Mouse (Mus musculus) heart, adult 2 months (tissue): ENCODE measurements around the gene Tma7.

Source experiments
- CTCF ChIP-seq: fragments of 200-600 bp; IDR thresholded peaks from 2 replicates; pipeline ENCODE4 v1.8.1; 2022; ENCODE audit warnings: antibody characterized with exemption, mild to moderate bottlenecking, moderate library complexity
- POLR2A ChIP-seq: fragments of 200-500 bp; IDR thresholded peaks from 2 replicates; pipeline ENCODE4 v1.6.1; 2011; ENCODE audit warnings: mild to moderate bottlenecking, low read depth, low read length, control low read depth; ENCODE audit not compliant: insufficient read depth

- no peak for TF ChIP-seq CTCF
- TF ChIP-seq POLR2A: no peak
These were observed 42.2 kb downstream of the Tma7 start for GRCm38 (mm10) chr9:109040216-109040615.
